Mouse (Mus musculus): ENCODE measurements around the gene Asic2.

Asic2 gene
- long read RNA-seq, experiment 1, partial matches to known transcripts, result 0 of 1 reads
- long read RNA-seq, experiment 1, other reads (novel, unspliced or antisense), result 1 of 1 reads
- long read RNA-seq, experiment 2, partial matches to known transcripts, result 0 of 3 reads
- long read RNA-seq, experiment 2, other reads (novel, unspliced or antisense), result 3 of 3 reads

GRCm38 (mm10) chr11:81968401-81968881, at the start of gene Asic2:
Gene Asic2, minus strand, starts transcription at chr11:81968457.
- intact Hi-C loops (cut with DNase I), result no loop called here

GRCm38 (mm10) chr11:82016181-82016780, 48.0 kb upstream of the Asic2 start:
- intact Hi-C loops (cut with DNase I), result no loop called here

- intact Hi-C loops (cut with DNase I), result no loop called here
Measured at GRCm38 (mm10) chr11:82015066-82015465, 46.8 kb upstream of the Asic2 start.

DNA sequence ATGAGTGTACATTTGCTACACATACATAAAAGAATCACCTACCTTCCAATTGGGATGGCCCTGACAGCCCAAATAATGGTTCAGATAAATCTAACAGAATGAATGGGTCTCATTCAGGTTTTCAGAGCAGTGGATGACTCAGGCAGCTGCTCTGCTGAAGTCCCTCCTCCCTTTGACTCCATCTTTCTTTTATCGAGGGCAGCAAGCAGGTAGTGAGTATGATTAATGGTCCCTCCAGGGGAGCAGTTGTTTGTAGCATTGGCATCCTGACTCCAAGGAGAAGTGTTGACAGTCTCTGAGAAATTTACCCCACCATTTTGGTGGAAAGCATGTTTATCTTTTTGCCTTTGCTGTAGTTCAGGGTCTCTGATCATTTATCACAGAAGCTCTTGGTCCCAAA, 45.5 kb upstream of the Asic2 start:
- intact Hi-C loops (cut with DNase I), result no loop called here

GRCm38 (mm10) chr11:82011411-82012193, 43.3 kb upstream of the Asic2 start:
- intact Hi-C loops (cut with DNase I), result no loop called here

DNA sequence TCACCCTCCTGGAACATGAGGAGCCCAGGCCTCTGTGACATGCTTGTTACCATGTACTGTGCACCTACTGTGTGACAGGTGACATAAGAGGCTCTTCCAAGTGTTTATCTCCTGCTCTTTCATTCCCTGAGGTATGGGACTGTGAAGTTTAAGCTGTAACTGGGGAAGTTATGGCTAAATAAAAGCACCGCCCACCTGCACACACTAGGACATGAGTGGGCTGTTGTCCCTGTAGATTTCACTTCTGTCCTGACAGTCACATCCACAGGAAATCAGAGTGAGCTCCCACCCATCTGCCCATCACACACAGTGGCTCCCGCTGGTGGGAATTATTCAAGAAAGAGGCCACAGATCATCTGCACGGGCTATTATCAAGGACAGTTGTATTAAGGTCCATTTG, 41.9 kb upstream of the Asic2 start:
- intact Hi-C loops (cut with DNase I), result no loop called here

GRCm38 (mm10) chr11:82006796-82007423, 38.7 kb upstream of the Asic2 start:
- intact Hi-C loops (cut with DNase I), result no loop called here

GRCm38 (mm10) chr11:82004810-82005209, 36.6 kb upstream of the Asic2 start:
- intact Hi-C loops (cut with DNase I), result no loop called here

- intact Hi-C loops (cut with DNase I), result no loop called here
Measured at GRCm38 (mm10) chr11:82000581-82000980, 32.3 kb upstream of the Asic2 start.

DNA sequence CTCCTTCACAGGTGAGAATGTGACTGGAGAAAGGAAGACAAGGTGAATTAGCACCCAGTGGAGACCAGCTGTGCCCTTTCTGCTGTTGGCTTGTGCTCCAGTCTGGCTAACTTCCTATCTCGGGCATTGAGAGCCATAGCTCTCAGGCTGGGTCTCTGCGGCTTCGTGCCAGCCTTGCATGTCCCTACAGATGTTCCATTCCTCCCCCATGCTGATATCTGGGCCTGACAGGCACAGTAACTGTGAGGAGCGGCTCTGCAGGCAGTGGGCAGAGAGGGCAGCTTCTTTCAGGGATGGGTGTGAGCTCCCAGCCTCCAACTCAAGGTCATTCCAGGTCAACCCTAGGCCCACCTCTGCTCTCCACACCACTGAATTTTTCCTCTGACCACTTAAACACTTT, 31.2 kb upstream of the Asic2 start:
- intact Hi-C loops (cut with DNase I), result loop anchor here (5.0 kb wide), 1 partner anchor 48 kb away; the partner anchor contains the start of gene Ccl7

DNA sequence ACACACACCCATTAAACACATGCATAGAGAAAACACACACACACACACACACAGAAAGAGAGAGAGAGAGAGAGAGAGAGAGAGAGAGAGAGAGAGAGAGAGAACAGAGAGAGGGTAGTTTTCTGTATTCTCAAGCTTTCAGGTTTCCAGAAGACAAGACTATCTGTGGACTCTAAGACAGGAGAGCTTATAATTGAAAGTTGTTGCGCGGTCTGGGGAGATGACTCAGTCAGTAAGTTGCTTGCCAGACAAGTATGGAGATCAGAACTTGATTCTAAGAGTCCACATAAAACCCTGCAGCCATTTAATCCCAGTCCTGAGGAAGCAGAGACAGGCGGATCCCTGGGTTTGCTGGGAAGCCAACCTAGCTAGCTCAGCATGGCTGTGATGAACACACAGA, 30.4 kb upstream of the Asic2 start:
- intact Hi-C loops (cut with DNase I), result loop anchor here (5.0 kb wide), 1 partner anchor 49 kb away; the partner anchor contains the start of gene Ccl7

DNA sequence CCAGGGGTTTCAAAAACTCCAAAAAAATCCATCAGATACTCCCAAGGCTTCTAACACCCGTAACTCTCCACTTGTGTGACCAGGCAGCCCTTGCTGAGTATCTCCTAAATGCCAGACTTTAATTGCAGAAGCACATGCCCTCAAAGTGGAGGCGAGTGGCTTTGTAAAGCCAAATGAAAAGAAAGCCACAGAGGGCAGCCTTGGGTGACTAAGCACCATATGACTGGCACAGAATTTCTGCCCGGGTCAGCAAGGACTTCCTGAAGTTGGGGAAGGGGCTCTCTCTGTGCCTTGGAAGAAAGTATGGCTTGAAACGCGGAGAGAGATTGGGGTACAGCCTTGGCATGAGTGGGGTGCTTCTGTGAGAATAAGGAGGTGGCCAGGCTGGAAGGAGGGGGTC, 28.8 kb upstream of the Asic2 start:
- intact Hi-C loops (cut with DNase I), result loop anchor here (5.0 kb wide), 1 partner anchor 50 kb away; the partner anchor contains the start of gene Ccl7

- intact Hi-C loops (cut with DNase I), result loop anchor here (1.0 to 5.0 kb wide), 2 partner anchors 51 to 181 kb away; partner anchors contain the start of gene Ccl7
Measured at GRCm38 (mm10) chr11:81996172-81996841, 28.1 kb upstream of the Asic2 start.

- intact Hi-C loops (cut with DNase I), result no loop called here
Measured at GRCm38 (mm10) chr11:81983146-81983545, 14.9 kb upstream of the Asic2 start.

DNA sequence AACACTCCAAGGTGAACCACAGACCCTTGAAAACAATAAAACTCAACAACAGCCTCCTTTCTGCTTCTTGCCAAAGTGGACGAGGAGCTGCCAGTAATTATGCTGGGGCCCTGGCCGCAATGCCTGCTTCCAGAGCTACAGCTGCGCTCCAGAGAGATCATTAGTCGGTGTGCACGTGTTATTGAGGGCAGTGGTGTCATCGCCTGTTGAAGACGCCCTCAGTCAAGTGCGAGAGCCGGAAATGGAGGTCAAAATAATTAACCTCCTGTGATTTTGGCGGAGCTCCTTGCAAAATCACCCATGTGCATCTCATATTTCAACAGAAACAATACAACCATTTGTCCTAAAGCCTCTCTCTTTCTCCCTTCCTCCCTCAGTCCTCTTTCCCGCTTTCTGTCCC, 13.9 kb upstream of the Asic2 start:
- intact Hi-C loops (cut with DNase I), result no loop called here

DNA sequence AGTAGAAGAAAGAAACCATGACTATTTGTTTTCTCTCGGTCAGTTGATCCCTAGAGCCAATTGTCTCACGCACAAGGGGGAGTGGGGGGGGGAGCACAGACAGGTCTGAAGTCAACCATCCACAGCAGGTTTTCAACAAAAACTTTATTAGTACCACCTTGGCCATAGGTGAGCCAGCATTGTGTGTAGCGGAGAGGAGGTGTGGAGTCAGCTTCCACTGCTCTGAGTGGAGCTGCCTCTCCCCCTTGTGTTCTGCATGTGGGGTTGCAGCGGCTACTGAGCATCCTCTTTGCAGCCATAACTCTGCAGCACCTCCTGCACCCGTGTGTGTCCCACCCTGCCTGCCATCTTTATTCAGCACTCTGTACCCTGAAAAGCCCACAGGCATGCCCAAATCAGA, 6.3 kb upstream of the Asic2 start:
- intact Hi-C loops (cut with DNase I), result loop anchor here (5.0 to 10.0 kb wide), 2 partner anchors 207 to 340 kb away; no protein-coding TSS in a partner anchor

GRCm38 (mm10) chr11:81973699-81974098, 5.4 kb upstream of the Asic2 start:
- intact Hi-C loops (cut with DNase I), result loop anchor here (5.0 to 10.0 kb wide), 2 partner anchors 206 to 339 kb away; no protein-coding TSS in a partner anchor

DNA sequence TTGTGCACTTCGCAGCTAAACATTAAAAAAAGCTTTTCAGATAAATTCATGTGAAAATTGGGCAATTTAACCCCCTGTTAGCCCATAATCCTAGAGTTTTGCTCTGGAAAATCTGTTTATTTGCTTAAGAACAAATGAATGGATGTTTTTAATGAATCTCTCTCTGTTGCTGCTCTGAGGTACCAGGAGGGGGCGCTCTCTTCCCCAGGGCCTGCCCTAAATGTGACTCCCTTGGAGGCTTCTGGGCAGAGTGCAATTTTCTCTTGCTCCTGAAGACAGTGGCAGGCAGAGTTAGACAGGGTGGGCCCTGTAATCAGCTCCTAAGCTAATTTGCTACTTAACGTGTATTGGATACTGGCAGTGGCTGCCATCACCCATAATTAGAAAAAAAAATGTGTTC, 3.8 kb upstream of the Asic2 start:
- intact Hi-C loops (cut with DNase I), result loop anchor here (5.0 to 10.0 kb wide), 2 partner anchors 205 to 337 kb away; no protein-coding TSS in a partner anchor

- intact Hi-C loops (cut with DNase I), result no loop called here
Measured at GRCm38 (mm10) chr11:81966626-81967289, 1.5 kb downstream of the Asic2 start.

All from adrenal gland (tissue).